Mouse (Mus musculus): ENCODE results near the gene Mterf1a.

GRCm38 (mm10) chr5:3926666-3927065 lies 32.9 kb upstream of the Mterf1a start:
- TF ChIP-seq GATA1 (IDR thresholded peaks at IDR 0.05; ENCODE audit: low read length) (no peak), TAL1 (IDR thresholded peaks at IDR 0.05; ENCODE audit: low read length) (no peak)
